Mouse (Mus musculus): ENCODE results near the gene Rgs16.

The Rgs16 gene

DNA sequence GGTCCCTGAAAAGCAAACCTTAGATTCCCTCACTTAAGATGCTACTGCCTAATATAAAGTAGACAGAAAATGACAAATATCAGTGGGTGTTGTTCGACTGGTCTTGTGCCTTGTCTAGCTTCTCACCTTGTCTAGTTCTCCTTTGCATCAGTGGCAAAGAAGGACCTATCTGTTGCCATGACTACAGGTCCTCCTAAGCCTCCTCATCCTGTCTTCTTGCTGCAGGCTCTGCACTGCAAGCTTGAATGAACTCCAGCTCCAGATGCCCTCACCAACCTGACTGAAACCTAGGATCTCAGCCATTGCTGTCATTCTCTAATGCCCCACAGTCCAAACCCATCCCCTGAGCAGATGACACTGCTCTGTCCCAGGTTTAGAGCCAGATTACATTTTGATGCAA lies 22.2 kb upstream of the Rgs16 start:
- DNase-seq (ENCODE audit: extremely low read depth, insufficient read length, low spot score), result no peak

DNA sequence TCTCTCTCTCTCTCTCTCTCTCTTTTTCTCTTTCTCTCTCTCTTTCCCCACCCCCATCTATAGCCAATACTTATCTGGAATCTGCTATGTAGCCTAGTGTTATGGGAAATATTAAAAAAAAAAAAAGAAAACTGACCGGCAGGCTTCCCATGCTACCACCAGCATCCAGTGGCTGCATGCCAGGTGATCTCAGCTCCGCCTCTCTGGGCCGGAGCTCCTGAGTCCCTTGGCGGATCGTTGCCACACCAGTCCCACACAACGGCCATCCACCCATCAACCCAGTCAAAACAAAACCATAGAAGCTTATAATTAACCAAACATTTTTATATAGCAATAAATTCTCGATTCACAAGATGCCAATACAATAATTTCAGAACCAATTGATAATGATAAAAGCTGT lies 19.2 kb upstream of the Rgs16 start:
- no peak for DNase-seq (ENCODE audit: extremely low read depth, insufficient read length, low spot score)

DNA sequence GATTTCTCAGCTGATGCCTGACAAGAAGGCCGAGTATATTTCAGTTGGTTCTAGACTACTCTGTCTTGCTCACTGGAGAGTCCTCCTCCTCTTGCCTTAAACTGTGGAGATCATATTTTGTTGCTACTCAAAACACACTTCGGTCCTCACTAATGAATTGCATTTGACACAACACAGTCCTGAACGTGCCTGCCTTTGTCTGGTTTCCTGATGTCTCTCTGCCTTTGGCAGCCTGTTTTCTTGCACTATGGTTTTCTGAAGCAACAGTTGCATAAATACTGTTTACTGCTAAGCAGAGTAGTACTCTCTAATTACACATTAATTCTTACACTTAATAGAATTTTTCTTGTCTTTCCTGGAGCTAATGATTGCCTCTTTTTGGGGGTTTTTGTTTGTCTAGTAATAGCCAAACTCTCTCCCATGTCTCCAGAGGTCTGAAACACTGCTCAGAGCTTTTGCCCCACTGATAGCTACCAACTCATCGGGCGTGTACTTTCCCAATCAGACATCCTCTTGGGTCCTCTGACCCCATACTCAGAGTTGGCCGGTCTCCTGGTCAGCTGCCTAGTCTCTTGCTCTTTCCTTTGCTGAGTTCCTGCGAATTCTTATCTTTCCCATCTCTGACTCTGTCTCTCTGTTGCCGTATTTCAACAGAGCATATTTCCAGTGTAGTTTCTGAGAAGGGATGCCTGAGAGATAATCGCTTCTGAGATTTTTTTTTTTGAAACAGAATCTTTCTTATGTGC lies 18.4 kb upstream of the Rgs16 start:
- DNase-seq (ENCODE audit: extremely low read depth, insufficient read length, low spot score), result no peak

DNA sequence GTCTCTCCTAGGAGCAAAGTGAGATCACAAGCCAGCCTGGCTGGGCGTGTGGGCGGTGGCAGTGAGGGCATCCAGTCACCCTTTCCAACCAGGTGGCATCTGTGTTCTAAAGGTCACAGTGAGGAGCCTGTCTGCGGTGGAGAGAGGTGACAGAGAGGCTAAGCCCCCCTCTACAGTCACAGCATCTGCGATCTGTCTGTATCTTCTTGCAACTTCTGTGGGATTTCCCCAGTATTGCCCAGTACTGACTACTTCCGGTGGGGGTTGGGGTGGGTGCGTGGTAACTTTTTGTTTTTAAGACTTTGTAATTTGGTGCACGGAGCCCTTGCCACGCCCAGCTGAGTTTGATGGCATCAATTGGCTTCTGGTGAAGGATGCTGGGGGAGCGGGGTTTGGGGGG lies 16.7 kb upstream of the Rgs16 start:
- DNase-seq (ENCODE audit: extremely low read depth, insufficient read length, low spot score), result no peak

DNA sequence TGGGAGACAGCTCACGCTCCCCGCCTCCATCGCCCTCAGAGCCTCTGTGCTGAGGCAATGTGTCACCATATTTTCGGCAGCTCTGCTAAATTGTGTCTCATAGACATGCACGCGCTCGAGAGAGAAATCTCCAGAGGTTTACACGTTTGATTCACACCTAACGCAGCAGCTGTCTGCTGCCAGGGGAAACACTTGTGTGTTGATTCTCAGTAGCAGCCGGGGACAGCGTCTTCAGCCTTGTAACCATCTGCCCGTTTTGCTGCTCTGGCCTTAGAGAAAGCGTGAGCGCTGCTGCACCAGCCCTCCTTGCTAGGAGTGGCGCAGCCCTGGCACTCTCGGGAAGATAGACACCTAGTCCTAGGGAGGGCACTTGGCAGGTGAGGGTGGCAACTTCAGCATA lies 13.5 kb upstream of the Rgs16 start:
- DNase-seq (ENCODE audit: extremely low read depth, insufficient read length, low spot score), result no peak

DNA sequence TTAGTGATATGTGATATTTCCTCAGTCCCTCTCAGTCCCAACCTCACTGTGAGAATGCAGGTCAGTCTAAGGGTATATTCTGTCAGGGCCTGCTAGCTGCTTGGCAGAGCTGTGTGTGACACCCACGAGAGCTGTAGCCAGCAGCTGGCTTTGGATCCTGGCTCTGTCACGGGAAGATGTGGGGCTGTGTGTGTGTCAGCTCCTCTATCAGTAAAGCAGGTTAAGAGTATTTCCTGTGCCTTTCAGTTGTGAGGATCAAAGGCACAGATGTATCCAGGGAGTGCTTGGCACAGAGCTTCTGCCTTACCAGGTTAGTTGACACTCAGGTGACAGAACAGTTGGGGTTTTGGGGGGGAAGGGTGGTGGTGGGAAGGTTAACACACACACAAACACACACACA lies 10.3 kb upstream of the Rgs16 start:
- DNase-seq (ENCODE audit: extremely low read depth, insufficient read length, low spot score), result no peak

DNA sequence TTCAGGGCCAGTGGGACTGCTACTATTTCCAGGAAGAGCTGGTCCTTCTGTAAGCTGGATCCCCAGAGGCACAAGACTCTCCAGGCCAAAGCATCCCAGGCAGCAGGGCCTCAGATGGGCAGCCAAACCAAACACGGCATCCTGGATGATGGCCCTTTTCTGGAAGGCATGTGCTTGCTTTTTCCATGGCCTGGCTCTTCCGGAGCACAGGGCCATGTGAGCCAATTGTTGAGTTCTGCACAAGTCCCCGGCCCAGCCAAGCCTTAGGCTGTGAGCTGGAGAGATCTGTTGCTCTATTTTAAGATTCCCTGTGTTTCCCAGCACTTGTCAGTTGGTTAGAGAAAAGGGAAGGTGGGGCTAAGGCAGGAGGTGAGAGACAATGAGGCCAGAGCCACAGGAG lies 9.5 kb upstream of the Rgs16 start:
- no peak for DNase-seq (ENCODE audit: extremely low read depth, insufficient read length, low spot score)

DNA sequence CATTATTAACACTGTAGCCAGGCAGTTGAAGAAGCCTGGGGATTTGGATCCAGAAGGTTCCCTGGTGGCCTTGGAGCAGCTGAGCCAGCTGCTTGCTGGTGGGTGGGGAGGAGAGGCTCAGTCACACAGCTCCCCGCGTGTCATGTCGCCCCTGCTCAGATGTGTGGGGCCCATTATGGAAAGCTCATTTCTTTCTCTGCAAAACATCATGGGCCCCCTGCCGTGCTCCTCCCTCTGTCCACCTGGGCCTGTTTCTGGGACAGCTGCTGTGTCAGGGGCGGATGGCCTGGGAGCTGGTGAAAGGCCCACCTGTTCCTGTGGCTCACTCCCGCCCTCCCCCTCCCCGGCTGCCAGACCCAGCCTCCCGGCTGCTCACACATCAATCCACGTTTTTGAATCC lies 7.0 kb upstream of the Rgs16 start:
- DNase-seq (ENCODE audit: extremely low read depth, insufficient read length, low spot score), result no peak

DNA sequence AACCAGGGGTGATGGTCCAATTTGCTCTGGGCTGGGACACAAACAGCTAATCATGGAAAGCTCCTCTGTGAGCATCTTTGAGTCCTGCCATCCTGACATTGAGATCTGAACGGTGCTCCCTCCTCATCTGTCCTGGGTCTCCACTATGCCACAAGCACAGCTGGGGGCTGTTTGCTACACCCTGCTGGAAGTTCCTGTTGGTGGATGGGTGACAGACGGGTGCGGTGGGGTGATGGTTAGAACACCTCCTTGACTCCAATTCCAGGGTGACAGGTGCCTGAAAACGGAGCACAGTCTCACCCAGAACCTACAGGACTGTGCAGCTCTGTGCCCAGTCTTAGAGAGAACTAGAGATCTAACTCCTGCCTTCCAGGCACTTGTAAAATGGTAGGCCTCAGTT lies 5.3 kb upstream of the Rgs16 start:
- DNase-seq (ENCODE audit: extremely low read depth, insufficient read length, low spot score), result no peak

DNA sequence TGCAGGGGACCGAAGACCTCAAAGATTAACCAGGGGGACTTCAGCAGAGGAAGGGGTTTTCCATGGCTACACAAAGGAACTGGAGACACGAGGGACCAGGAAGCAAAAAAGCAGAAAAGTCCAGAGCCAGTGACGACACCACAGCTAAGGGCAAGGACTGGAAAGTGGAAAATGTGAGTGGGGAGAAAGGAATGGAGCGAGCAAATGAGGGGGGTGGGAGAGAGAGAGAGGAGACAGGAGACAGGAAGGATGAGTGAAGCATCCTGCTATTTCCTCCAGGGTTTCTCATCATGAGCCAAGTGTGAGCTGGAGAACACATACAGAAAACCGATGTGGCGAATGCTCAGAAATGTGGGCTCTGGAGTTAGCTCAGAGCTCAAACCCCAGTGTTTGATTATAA lies 4.1 kb upstream of the Rgs16 start:
- no peak for DNase-seq (ENCODE audit: extremely low read depth, insufficient read length, low spot score)

DNA sequence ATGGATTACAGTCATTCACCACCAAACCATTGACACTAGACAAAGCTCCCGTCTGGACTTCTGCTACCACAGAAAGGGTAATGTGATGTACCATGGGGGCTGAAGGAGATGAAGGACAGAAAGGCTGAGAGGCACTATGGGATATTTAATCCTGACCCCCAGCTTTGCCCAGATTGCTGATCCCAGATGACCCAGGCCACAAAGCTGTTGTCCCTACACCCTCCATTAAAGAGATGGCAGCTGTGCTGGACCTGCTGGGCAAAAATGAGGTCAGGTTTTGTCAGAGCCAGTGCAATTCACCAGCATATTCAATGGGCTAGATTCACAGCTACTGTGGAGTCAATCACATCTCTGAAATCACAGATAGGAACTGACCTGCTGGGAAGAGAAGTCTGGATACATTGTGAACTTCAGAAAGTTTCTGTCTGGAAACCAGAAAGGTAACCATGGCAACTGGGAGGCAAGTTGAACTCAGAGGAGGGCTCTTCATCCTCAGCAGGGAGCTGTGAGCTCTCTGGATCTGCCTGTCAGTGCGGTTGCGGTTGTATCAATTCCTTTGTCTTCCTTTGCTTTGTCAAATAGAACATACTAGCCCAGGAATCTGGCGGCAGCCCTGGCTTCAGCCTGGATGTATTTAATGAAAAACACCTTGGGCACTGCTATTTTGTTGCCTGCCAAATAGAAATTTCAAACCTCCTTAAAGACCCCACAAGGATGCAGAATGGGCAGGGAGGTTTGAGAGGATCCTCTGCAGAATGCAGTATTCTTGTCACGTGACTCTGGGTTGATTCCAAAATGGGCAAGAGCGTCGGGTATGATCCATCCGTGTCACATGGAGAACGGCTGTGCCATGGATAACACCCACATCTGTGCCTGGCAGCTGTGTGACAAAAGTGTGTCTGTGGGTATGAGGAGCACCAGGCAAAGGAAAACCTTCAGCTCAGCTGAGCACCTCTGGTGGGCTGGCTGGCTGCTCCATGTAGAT lies 2.8 kb upstream of the Rgs16 start:
- no peak for DNase-seq (ENCODE audit: extremely low read depth, insufficient read length, low spot score)

DNA sequence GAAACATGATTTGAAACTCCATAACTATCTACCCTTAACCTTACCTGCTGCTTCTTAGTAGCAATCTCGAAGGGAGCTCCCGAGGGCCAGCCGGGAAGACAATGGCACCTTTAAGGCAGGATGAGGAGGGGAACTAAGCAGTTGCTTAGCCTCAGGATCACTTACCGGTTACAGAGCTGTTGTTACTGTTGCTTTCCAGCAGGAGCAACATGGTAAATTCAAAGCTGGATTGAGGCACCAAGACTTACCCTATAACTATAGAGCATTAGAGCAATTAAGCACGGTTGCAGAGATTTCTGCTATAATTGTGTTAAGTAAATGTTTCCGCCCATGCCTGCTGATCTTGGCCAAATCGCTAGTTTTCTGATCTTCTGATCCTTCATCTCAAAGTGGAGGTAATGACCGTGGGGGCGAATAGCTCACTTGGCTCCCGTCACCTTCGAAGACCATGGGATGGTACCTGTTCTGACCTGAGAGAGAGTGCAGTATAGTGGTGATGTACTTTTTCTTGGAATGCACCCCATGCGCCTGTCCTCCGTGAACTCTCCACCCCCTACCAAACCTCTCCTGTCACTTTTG lies 623 bp upstream of the Rgs16 start:
- DNase-seq (ENCODE audit: extremely low read depth, insufficient read length, low spot score), result no peak

DNA sequence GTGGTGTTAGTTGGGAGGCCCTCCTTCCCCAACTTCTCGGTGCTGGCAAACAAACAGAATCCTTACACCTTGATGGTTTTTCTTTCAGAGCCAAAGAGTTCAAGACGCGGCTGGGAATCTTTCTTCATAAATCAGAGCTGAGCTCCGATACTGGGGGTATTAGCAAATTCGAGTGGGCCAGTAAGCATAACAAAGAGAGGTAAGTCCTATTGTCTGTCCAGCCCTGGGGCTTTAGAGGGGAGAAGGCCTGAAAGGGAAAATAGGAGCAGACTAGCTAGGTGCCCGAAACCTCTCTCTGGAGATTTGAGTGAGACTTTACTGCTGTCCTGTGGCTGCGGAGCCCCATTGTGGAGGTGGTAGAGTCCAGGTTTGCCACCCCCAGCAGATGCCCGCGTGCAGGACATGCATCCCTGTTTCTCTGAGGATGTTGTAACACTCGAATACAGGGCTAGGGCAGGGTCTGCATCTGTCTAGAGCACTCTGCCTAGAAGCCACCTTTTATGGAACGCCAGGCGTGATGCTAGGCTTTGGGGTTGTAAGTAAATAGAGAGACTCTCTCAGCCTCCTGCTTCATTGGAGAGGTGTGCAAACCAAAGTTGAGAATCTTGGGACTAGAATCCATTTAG lies 739 bp downstream of the Rgs16 start:
- DNase-seq (ENCODE audit: extremely low read depth, insufficient read length, low spot score), result no peak

DNA sequence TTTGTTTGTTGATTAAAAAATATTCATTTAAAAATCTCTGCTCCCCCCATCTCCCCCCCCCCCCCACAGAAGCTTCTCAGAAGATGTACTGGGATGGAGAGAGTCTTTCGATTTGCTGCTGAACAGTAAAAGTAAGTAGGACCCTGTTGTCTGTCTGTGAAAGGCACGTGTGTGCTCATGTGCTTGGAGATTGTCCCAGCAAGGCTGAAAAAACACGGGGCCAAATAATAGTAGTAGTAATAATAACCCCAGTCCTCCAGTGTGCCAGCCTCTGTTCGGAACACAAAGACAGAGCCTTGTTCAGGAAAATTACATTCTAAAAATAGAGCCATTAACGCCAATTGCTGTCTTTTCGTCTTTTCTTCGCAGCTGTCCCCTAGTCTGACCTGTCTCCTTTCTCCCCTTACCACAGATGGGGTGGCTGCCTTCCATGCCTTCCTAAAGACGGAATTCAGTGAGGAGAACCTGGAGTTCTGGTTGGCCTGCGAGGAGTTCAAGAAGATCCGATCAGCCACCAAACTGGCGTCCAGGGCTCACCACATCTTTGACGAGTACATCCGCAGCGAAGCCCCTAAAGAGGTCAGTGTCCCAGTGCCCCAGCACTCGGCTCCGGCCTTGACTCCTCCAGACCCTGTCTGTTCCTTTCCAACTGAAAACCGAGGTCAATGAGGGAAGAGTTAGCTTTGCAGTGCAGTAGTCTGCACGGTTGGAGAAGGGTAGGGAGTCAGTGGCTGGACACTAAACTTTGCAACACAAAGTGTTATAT lies 1.6 kb downstream of the Rgs16 start:
- DNase-seq (ENCODE audit: extremely low read depth, insufficient read length, low spot score), result no peak

DNA sequence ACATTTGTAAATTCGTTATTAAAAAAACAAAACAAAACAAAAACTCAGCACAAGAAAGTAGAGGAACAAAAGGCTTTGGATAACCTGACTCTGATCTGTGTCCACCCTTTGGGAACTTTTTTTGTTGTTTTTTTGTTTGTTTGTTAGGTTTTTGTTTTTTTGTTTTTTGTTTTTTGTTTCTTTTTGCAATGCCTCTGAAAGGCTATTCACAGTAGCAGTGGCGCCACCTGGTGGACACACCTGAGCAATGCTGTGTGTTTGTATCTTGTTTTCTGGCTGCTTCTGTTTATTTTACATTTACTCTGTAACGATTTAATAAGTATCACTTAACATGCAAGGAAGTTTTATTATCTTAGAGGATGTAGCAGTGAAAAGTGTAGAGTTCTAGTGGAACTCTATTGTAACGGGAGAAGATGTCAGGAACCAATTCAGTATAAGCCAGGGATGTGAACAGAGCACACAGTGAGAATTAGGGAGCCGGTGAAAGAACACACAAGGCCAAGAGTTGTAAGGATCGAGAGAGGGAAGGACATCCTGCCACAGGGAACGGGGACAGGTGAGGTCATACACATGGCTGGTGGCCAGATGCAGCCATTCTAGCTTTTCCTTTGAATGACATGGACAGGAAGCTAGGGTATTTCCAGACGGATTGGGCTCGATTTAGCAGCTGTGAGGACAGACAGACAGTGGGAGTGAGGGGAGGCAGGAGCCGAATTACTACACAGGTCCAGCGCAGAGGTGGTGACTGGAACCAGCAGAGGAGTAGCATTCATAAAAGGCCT lies 2.4 kb downstream of the Rgs16 start:
- no peak for DNase-seq (ENCODE audit: extremely low read depth, insufficient read length, low spot score)

DNA sequence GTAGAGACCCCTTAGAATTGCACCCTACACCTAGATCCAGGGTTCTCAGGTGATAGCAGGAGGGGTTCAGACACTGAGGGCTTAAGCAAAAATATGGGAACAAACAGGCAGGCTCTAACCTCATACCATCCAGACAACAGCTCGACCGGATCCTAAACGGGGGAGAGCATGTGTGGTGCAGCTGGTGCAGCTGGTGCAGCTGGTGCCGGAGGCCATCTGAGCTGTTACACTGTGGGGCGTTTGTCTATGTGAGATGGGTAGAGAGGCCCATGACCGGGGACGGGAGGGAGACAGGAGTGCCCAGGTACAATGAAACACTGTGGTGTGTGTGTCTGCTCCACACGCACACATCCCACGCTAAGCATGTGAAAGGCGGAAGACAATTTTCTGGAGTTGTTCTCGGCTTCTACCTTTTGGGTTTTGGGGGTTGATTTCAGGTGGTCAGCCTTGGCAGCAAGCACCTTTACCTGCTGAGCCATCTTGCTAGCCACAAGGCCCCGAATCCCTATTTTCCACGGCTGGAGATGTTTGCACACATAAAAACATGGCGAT lies 6.0 kb downstream of the Rgs16 start:
- DNase-seq (ENCODE audit: extremely low read depth, insufficient read length, low spot score), result no peak

DNA sequence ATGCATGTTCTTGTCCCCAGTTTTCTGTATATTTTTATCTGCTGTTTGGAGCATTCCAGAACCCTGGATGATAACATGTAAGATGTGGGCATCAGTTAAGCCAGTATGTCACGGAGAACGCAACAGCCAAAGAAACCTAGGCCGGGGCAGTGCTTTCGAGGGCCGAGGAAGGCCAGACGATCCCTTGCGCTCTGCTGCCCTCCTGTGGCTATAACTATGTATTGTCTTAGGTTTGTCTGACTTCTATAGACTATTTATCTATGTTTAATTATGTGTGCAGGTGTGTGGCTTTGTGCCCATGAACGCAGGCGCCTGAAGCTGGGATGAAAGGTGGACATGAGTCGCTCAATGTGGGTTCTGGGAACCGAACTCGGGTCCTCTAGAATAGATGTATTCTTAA lies 6.6 kb downstream of the Rgs16 start:
- peak; percentile 19 for DNase-seq (ENCODE audit: extremely low read depth, insufficient read length, low spot score)

DNA sequence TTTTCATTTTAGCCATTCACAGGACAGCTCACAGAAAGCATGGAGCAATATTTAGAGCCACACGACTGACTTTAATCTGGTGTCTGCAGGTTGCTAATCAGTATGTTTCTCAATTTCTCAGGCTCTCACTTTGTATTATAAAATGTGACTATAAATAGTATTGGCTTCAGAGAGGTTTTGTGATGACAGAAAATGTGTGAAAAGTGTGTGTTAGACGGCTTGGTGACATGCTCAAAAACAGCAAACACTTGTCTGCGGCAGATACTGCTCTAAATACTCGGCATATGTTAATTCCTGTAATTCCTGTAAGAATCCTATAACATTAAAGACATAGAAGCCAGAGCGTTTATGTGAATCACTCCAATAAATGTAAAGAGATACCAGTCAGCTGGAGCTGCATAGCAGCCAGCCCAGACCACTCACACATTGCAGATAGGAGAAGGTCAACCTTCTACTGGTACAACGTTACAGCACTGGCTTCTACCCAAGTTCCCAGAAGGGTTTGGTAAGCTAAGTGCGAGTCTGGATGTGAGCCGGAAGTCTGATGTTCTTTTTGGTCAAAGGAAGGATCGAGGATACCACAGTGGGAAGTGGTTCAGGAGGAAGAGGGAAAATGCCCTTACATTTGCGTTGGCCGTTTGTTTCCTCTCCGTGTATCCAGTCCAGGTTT lies 7.8 kb downstream of the Rgs16 start:
- no peak for DNase-seq (ENCODE audit: extremely low read depth, insufficient read length, low spot score)

DNA sequence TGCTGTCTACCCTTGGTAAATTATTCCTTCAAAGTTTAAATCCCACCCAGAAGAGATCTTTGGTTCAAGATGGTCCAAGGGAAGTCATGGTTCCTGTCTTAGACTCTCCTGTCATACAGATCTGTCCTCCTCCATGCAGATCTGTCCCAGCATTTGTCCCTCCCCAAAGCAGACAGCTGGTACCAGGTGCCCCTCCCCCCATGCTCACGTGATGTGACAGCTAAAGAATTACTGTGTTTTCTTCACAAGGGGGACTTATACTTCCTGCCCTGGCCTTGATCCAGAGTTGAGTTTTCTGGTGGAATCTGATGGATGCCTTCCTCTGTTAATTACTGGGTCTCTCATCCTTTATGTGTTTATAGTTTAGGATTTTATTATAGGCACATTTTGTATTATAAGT lies 8.4 kb downstream of the Rgs16 start:
- no peak for DNase-seq (ENCODE audit: extremely low read depth, insufficient read length, low spot score)

Data from 3134 (cell line).